In the genomic region with DNA sequence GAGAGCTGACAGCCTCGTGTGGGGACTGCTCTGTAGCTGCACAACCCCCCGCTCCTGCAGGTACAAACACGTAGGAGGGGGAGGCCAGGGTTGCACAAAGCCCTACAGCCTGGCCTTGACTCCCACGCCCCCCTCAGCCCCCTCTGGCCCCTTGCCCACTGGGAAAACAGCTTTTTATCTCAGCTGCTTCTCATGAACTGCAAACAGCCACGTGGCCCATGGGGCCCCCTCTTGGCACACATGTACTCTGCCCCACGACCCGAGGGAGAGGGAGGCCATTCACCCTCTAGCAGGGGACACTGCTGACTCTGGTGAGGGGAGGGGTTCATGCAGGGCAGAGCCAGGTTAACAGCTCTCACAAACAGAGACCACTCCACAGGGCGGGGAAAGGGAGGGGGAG, we compare ENCODE assay signal across 10 mouse cellular contexts. TPM values are rescaled to one million over a fixed set of nuclear protein-coding genes. Genes with fewer than 3 reads are reported as not detected.
A peak's percentile ranks its signal among the peaks of the same experiment; 100 is the strongest.
DNase-seq lines count a peak whose midpoint lies in the region; ATAC-seq lines count a peak whose summit lies in the region.
"Had no signal": no experiment of that assay in that cellular context is flagged by ENCODE, and none has a peak within 500 bp of the region (broad histone marks: within the 10 kb centered on the region; RNA-seq: fewer than 3 reads in every experiment).

No protein-coding gene starts in this region.

- no peaks in the 10 kb centered on the region for H3K36me3 ChIP-seq in forebrain, embryonic 10.5 days (replicated peaks)
- H3K36me3 ChIP-seq in forebrain, embryonic 11.5 days (ENCODE audit: control insufficient read depth, insufficient read depth, low read length) = no peaks in the 10 kb centered on the region
- no peaks in the 10 kb centered on the region for H3K36me3 ChIP-seq in kidney, embryonic 16.5 days (ENCODE audit: insufficient read depth, low read length)
- no peaks in the 10 kb centered on the region for H3K36me3 ChIP-seq in embryonic facial prominence, embryonic 13.5 days
- H3K36me3 ChIP-seq in liver, embryonic 12.5 days = no peaks in the 10 kb centered on the region

- H3K4me3 ChIP-seq in forebrain, embryonic 10.5 days = no peak overlapping the region
- no peak overlapping the region for H3K4me3 ChIP-seq in forebrain, embryonic 11.5 days (ENCODE audit: low read depth, low read length)
- no peak overlapping the region for H3K4me3 ChIP-seq in kidney, embryonic 16.5 days (ENCODE audit: low read length)
- H3K4me3 ChIP-seq in embryonic facial prominence, embryonic 13.5 days = no peak overlapping the region
- H3K4me3 ChIP-seq in liver, embryonic 12.5 days = no peak overlapping the region

- intact Hi-C loops in left cerebral cortex, postnatal 10 days (cut with DNase I) = no loop called here

- no peak for DNase-seq in forebrain, embryonic 10.5 days (ENCODE audit: extremely low spot score, low spot score)
- no peak for DNase-seq in forebrain, embryonic 11.5 days (ENCODE audit: low spot score)
- DNase-seq in kidney, postnatal 25 days = no peak
- DNase-seq in adrenal gland, adult 8-10 months = no peak
- DNase-seq in left cerebral cortex, postnatal 10 days (ENCODE audit: extremely low spot score in 1 of 2, low spot score in 2 of 2) = no peak
- DNase-seq: kidney, adult 9 months; left cerebral cortex, postnatal 4 days had no signal

- H3K9me3 ChIP-seq in forebrain, embryonic 10.5 days = no peaks in the 10 kb centered on the region
- no peaks in the 10 kb centered on the region for H3K9me3 ChIP-seq in forebrain, embryonic 11.5 days (ENCODE audit: control insufficient read depth, low read length)
- no peaks in the 10 kb centered on the region for H3K9me3 ChIP-seq in kidney, embryonic 16.5 days (ENCODE audit: low read length)
- no peaks in the 10 kb centered on the region for H3K9me3 ChIP-seq in embryonic facial prominence, embryonic 13.5 days
- no peaks in the 10 kb centered on the region for H3K9me3 ChIP-seq in liver, embryonic 12.5 days (replicated peaks)

- peak overlapping the region; percentile 81 for H3K27ac ChIP-seq in forebrain, embryonic 10.5 days
- H3K27ac ChIP-seq in forebrain, embryonic 11.5 days (ENCODE audit: low read depth, low read length) = no peak overlapping the region
- H3K27ac ChIP-seq in kidney, embryonic 16.5 days (ENCODE audit: low read length) = peak overlapping the region; percentile 93
- H3K27ac ChIP-seq in embryonic facial prominence, embryonic 13.5 days = peak overlapping the region; percentile 99
- H3K27ac ChIP-seq in liver, embryonic 12.5 days = peak overlapping the region; percentile 75

- H3K9ac ChIP-seq in forebrain, embryonic 11.5 days (ENCODE audit: low read length) = no peak overlapping the region
- H3K9ac ChIP-seq in kidney, embryonic 16.5 days (replicated peaks; ENCODE audit: low read length) = peak overlapping the region; percentile 33; the same call in 1 of the 2 replicates
- 0 out of 2 replicates have a peak overlapping the region, but pooled peaks have one; percentile 11 for H3K9ac ChIP-seq in embryonic facial prominence, embryonic 13.5 days
- H3K9ac ChIP-seq in liver, embryonic 12.5 days = no peak overlapping the region

- WGBS in forebrain, embryonic 10.5 days = 60% methylated on average over 8 of the region's 8 CpGs
- 59% methylated on average over 8 of the region's 8 CpGs for WGBS in forebrain, embryonic 11.5 days
- WGBS in kidney, embryonic 16.5 days = 24% methylated on average over 8 of the region's 8 CpGs
- 36% methylated on average over 8 of the region's 8 CpGs for WGBS in embryonic facial prominence, embryonic 13.5 days
- WGBS in liver, embryonic 12.5 days (ENCODE audit: insufficient replicate concordance) = 39% methylated on average over 8 of the region's 8 CpGs

- H3K27me3 ChIP-seq in forebrain, embryonic 10.5 days (ENCODE audit: poor library complexity, severe bottlenecking) = no peaks in the 10 kb centered on the region
- no peaks in the 10 kb centered on the region for H3K27me3 ChIP-seq in forebrain, embryonic 11.5 days (ENCODE audit: control insufficient read depth, insufficient read depth, low read length)
- H3K27me3 ChIP-seq in kidney, embryonic 16.5 days (ENCODE audit: insufficient read depth, low read length) = no peaks in the 10 kb centered on the region
- H3K27me3 ChIP-seq in embryonic facial prominence, embryonic 13.5 days = no peaks in the 10 kb centered on the region
- no peaks in the 10 kb centered on the region for H3K27me3 ChIP-seq in liver, embryonic 12.5 days (replicated peaks)

- H3K4me1 ChIP-seq in forebrain, embryonic 10.5 days = peaks cover 74% of the 10 kb centered on the region
- no peaks in the 10 kb centered on the region for H3K4me1 ChIP-seq in forebrain, embryonic 11.5 days (replicated peaks; ENCODE audit: control insufficient read depth, insufficient read depth, low read length)
- H3K4me1 ChIP-seq in kidney, embryonic 16.5 days (ENCODE audit: insufficient read depth, low read length) = peaks cover 92% of the 10 kb centered on the region
- peaks cover 69% of the 10 kb centered on the region for H3K4me1 ChIP-seq in embryonic facial prominence, embryonic 13.5 days
- peaks cover 75% of the 10 kb centered on the region for H3K4me1 ChIP-seq in liver, embryonic 12.5 days

- H3K4me2 ChIP-seq in forebrain, embryonic 11.5 days (ENCODE audit: low read depth, low read length, severe bottlenecking) = no peak overlapping the region
- no peak overlapping the region for H3K4me2 ChIP-seq in kidney, embryonic 16.5 days (replicated peaks; ENCODE audit: low read depth, low read length)
- H3K4me2 ChIP-seq in embryonic facial prominence, embryonic 13.5 days = no peak overlapping the region
- H3K4me2 ChIP-seq in liver, embryonic 12.5 days = no peak overlapping the region

- no peak for ATAC-seq in forebrain, embryonic 11.5 days (replicated peaks; ENCODE audit: low FRiP score)
- ATAC-seq in kidney, embryonic 16.5 days (ENCODE audit: low FRiP score, low TSS enrichment) = peak; percentile 13; the same call in 1 of the 2 replicates
- no peak for ATAC-seq in embryonic facial prominence, embryonic 13.5 days (ENCODE audit: insufficient number of reproducible peaks, insufficient read depth, low FRiP score, low TSS enrichment, low read depth)
- ATAC-seq in liver, embryonic 12.5 days = peak; percentile 84

RNA-seq across cellular contexts. Expression of a gene that starts 36.5 kb away (rescaled TPM):
- polyA plus RNA-seq in forebrain, embryonic 10.5 days (2016; fragmentation: Nextera tagmentation; extraction: Ambion mirVana) = 15.8 and 16.1 TPM in 2 replicates
- 18.3 and 18.7 TPM in 2 replicates for polyA plus RNA-seq in forebrain, embryonic 11.5 days (2014; fragmentation: Nextera tagmentation; extraction: Ambion mirVana)
- 24.4 and 24.6 TPM in 2 replicates for polyA plus RNA-seq in kidney, embryonic 16.5 days (2015; fragmentation: Nextera tagmentation; extraction: Ambion mirVana)
- 36.0 and 36.7 TPM in 2 replicates for polyA plus RNA-seq in embryonic facial prominence, embryonic 13.5 days (2015; fragmentation: Nextera tagmentation; extraction: Ambion mirVana)
- polyA plus RNA-seq in liver, embryonic 12.5 days (2016; fragmentation: Nextera tagmentation; extraction: Ambion mirVana) = 10.4 and 14.4 TPM in 2 replicates
- total RNA-seq in adrenal gland, adult 8-10 months (2022) = 10 to 100 TPM in 1 of 4 experiments, 1 to 10 TPM in 3; 2.2 to 13.7 (median 4.8) TPM
- total RNA-seq in left cerebral cortex, postnatal 10 days (2021) = 1 to 10 TPM; 4.8 to 7.2 TPM

Comparison
In these comparisons a context has a peak if more than half of its experiments do, and no peak if none do; other contexts are left out.
1. ATAC-seq: peak in kidney, embryonic 16.5 days (single experiment) and liver, embryonic 12.5 days (single experiment); none in forebrain, embryonic 11.5 days (single experiment) and embryonic facial prominence, embryonic 13.5 days (single experiment).
2. H3K9ac ChIP-seq: peak in kidney, embryonic 16.5 days (single experiment) and embryonic facial prominence, embryonic 13.5 days (single experiment); none in forebrain, embryonic 11.5 days (single experiment) and liver, embryonic 12.5 days (single experiment).